Mouse (Mus musculus) forebrain, embryonic 11.5 days (tissue): ENCODE measurements around the gene Limch1. TPM values are rescaled to one million over a fixed set of nuclear protein-coding genes. Genes with fewer than 3 reads are reported as not detected.

Experiments used
- ATAC-seq: fragments of 200-750 bp; cut with Nextera tagmentation; replicated peaks from 2 replicates; pipeline ENCODE4 v1.8.0; 2017; ENCODE audit warnings: moderate TSS enrichment; ENCODE audit not compliant: low FRiP score
- DNase-seq: peaks from one replicate; pipeline ENCODE4 v3.0.0-alpha.2; 2017; ENCODE audit warnings: low spot score
- H3K27ac ChIP-seq: fragments of 300-500 bp; sonication (generic); 2 replicates; pipeline ENCODE4 v1.5.1; 2014; ENCODE audit warnings: low read depth, low read length
- H3K27me3 ChIP-seq: fragments of 300-500 bp; sonication (generic); 2 replicates; pipeline ENCODE4 v1.6.1; 2014; ENCODE audit warnings: mild to moderate bottlenecking, low read length, mixed read lengths; ENCODE audit not compliant: control insufficient read depth, insufficient read depth
- H3K36me3 ChIP-seq: fragments of 300-500 bp; sonication (generic); 2 replicates; pipeline ENCODE4 v1.6.1; 2014; ENCODE audit warnings: mild to moderate bottlenecking, low read length, moderate library complexity, mixed read lengths; ENCODE audit not compliant: control insufficient read depth, insufficient read depth
- H3K4me1 ChIP-seq: fragments of 300-500 bp; sonication (generic); replicated peaks from 2 replicates; pipeline ENCODE4 v1.6.1; 2014; ENCODE audit warnings: low read length, mixed read lengths; ENCODE audit not compliant: control insufficient read depth, insufficient read depth
- H3K4me2 ChIP-seq: fragments of 300-500 bp; sonication (generic); 2 replicates; pipeline ENCODE4 v1.6.1; 2014; ENCODE audit warnings: low read depth, mild to moderate bottlenecking, low read length, moderate library complexity, mixed read lengths; ENCODE audit not compliant: severe bottlenecking
- H3K4me3 ChIP-seq: fragments of 300-500 bp; sonication (generic); 2 replicates; pipeline ENCODE4 v1.5.1; 2014; ENCODE audit warnings: low read depth, low read length
- H3K9ac ChIP-seq: fragments of 300-500 bp; sonication (generic); 2 replicates; pipeline ENCODE4 v1.6.1; 2014; ENCODE audit warnings: low read length
- H3K9me3 ChIP-seq: fragments of 300-500 bp; sonication (generic); 2 replicates; pipeline ENCODE4 v1.6.1; 2016; ENCODE audit warnings: low read length, mixed read lengths; ENCODE audit not compliant: control insufficient read depth
- WGBS: fragments of 180-500 bp; shearing (Covaris S2); extraction: QIAGEN DNeasy Blood & Tissue Kit; methylation state at CpG from one replicate; pipeline ENCODE4 v1.1.7; 2014; 5-methylcytosine and 5-hydroxymethylcytosine counted together
- polyA plus RNA-seq: library from polyadenylated mRNA; unstranded; fragments of >200 nt; fragmentation: Nextera tagmentation; extraction: Ambion mirVana; gene quantifications from 2 replicates; pipeline ENCODE4 v1.2.1, GENCODE M21; 2014

The Limch1 gene
- polyA plus RNA-seq, 1 experiment from 2014 or later: 41.7 TPM

DNA sequence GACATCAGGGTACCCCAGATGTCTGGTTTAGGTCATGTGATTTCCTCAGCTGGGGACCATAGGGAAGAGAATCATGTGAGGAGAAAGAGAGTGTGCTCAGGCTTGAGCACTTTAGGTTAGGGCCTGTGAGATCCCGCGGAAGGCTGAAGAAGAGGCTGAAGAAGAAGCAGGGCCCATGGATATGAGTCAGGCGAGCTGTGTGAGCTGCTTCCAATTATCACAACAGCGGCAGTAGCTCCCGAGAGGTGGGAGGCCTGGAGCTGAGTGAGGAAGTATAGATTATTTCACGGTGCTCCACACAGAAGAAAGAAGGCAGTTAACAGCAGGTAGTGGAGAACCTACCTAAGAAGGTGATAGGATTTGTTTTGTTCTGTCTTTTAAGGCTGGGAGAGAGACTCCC lies 18.5 kb downstream of the Limch1 start:
- H3K4me3 ChIP-seq: no peak overlapping the region
- H3K9me3 ChIP-seq: no peaks in the 10 kb centered on the region
- no peak overlapping the region for H3K4me2 ChIP-seq
- H3K4me1 ChIP-seq: no peaks in the 10 kb centered on the region
- H3K27me3 ChIP-seq: no peaks in the 10 kb centered on the region
- no peak overlapping the region for H3K27ac ChIP-seq
- WGBS: 81% methylated on average over 6 of the region's 6 CpGs
- DNase-seq (no peak), ATAC-seq (no peak)
- no peak overlapping the region for H3K9ac ChIP-seq
- no peaks in the 10 kb centered on the region for H3K36me3 ChIP-seq

DNA sequence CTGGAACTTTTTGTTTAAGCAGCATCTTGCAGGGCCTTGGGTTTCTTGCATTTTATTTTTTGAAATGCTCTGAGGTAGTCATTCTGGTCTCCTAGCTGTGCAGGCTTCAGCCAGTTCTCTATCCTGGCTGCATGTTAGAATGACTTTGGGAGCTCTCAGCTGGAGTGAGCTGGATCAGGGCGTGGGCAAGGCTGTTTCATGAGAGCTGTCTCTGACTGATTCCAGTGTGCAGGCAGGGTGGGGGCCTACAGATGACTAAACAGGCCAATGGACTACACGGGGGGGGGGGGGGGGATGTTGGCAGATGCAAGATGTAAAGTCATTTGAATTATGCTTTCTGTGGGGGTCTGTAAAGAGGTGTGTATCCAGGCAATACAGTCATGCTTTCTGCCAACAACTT lies 20.3 kb downstream of the Limch1 start:
- H3K4me3 ChIP-seq: no peak overlapping the region
- 53% methylated on average over 2 of the region's 2 CpGs for WGBS
- no peak overlapping the region for H3K9ac ChIP-seq
- H3K27ac ChIP-seq: no peak overlapping the region
- H3K9me3 ChIP-seq: no peaks in the 10 kb centered on the region
- no peaks in the 10 kb centered on the region for H3K27me3 ChIP-seq
- no peak for DNase-seq
- H3K4me1 ChIP-seq: no peaks in the 10 kb centered on the region
- no peak overlapping the region for H3K4me2 ChIP-seq
- no peak for ATAC-seq
- H3K36me3 ChIP-seq: no peaks in the 10 kb centered on the region

DNA sequence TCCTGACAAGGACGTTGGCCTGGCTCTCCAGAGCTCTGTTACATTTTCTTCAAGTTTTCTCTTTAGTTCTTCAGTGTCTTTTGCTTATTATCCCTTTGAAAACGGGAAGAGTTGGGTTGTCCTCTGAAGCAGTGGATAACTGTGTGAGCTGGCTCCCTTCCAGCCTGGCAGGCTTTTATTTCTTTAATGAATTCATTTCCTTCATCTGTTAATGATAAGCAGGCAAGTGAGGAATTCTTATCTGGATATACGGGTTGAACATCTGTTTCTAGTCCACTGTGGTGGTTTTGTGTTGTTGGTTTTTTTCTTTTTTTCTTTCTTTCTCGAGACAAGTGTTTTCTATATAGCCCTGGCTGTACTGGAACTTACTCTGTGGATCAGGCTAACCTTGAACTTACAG lies 22.4 kb downstream of the Limch1 start:
- DNase-seq: no peak

DNA sequence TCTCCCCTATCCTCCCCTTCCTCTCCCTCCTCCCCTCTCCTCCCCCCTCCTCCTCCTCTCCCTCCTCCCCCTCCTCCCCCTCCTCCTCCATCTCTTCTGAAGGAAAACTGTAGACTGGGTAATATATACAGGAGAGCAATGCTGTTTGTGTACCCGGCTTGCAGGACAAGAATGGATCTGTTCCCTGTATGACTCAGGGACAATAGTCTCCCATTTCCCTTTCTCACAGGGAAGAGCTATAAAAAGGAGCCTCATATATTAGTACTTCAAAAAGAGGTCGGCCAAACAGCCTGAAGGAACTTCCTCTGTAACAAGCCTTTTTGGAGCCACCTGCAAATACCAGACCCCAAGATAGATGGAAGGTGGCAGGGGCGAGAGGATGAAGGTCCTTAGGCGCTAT lies 23.4 kb downstream of the Limch1 start:
- Histone ChIP-seq H3K9ac (no peak overlapping the region), H3K27me3 (no peaks in the 10 kb centered on the region), H3K4me2 (no peak overlapping the region), H3K9me3 (no peaks in the 10 kb centered on the region), H3K36me3 (no peaks in the 10 kb centered on the region), H3K27ac (no peak overlapping the region), H3K4me3 (no peak overlapping the region), H3K4me1 (peaks cover 2% of the 10 kb centered on the region; the same call in 1 of the 2 replicates)
- ATAC-seq: no peak
- DNase-seq: no peak
- WGBS: 71% methylated on average over 4 of the region's 4 CpGs

More for the DNA sequence above, 22.4 kb downstream of the Limch1 start:
- Histone ChIP-seq H3K9me3 (no peaks in the 10 kb centered on the region), H3K9ac (no peak overlapping the region), H3K4me2 (no peak overlapping the region), H3K4me3 (no peak overlapping the region), H3K4me1 (peaks cover 2% of the 10 kb centered on the region; the same call in 1 of the 2 replicates), H3K27me3 (no peaks in the 10 kb centered on the region), H3K36me3 (no peaks in the 10 kb centered on the region), H3K27ac (no peak overlapping the region)
- ATAC-seq: no peak
- WGBS: 55% methylated on average over 4 of the region's 4 CpGs

DNA sequence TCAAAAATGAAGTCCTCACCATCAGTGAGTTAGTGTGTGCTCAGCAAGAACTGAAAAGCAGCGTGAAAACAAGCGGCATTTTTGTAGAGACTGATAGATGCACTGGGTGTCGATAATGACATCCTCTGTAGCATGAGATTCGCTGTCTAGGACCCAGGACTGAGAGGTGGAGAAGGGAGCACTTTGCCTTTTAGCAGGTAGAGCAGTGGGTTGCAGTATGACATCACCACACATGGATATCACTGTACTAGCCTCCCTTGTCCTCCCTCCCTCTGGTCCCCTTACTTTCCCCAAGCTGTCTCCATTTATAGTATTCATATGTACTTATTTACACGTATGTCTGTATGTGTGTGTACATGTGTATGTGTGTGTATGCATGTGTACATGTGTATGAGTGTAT lies 23.9 kb downstream of the Limch1 start:
- Histone ChIP-seq H3K9me3 (no peaks in the 10 kb centered on the region), H3K4me3 (no peak overlapping the region), H3K4me2 (no peak overlapping the region), H3K4me1 (peaks cover 2% of the 10 kb centered on the region; the same call in 1 of the 2 replicates), H3K27me3 (no peaks in the 10 kb centered on the region), H3K27ac (no peak overlapping the region), H3K36me3 (no peaks in the 10 kb centered on the region), H3K9ac (no peak overlapping the region)
- WGBS: 92% methylated on average over 5 of the region's 5 CpGs
- no peak for ATAC-seq
- no peak for DNase-seq

DNA sequence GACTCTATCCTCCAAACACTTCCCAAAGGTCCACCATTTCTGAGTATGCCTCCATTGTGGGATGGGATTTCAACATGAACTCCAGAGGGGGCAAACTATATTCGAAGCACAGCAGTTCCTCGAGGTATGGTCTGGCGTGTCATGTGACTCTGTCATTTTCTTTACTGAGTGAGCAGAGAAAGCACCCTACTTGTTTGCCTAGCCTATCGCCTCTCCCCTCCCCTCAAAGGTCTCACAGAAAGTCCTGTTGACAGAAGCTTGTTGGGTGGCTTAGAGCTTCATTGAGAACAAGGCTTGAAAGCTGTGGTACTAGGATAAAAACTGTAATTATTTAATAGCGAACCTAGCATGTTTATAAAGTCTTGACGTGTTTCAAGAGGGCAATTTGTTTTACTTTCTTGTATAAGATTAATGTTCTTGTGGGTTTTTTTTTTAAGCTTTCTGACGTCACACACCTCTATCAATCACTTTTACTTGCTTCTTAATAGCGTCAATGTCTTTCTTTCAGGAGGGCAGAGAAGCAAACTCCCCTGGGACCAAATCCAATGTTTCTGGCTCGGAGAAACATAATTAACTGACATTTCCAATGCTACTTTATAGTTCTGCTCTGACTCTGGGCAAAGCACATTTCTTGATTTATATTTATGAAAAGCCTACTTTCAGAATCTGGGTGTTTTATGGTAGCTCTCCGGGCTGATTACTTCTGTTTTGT lies 32.5 kb downstream of the Limch1 start:
- Histone ChIP-seq H3K27me3 (no peaks in the 10 kb centered on the region), H3K36me3 (no peaks in the 10 kb centered on the region), H3K9ac (no peak overlapping the region), H3K4me2 (no peak overlapping the region), H3K27ac (no peak overlapping the region), H3K4me1 (no peaks in the 10 kb centered on the region), H3K9me3 (no peaks in the 10 kb centered on the region), H3K4me3 (no peak overlapping the region)
- ATAC-seq (no peak), DNase-seq (no peak)
- WGBS: 90% methylated on average over 10 of the region's 10 CpGs

DNA sequence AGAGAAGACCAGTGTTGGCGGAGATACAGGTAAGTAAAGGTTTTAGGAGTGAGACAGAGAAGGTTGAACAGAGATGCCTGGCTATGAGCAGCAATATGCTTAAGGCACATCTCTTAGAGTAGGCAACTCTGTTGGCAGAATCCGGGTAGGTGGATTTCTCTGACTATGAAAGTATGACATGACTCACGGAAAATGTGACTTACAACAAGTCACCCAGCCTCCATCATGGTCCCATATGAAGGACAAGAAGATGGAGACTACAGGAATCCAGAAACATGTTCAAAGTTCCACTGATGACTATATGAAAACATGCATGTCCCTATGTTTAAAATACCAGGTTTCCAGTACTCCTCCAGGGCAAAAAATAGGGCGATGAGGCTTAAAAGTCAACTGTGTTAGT lies 34.7 kb downstream of the Limch1 start:
- Histone ChIP-seq H3K27me3 (no peaks in the 10 kb centered on the region), H3K9me3 (no peaks in the 10 kb centered on the region), H3K9ac (no peak overlapping the region), H3K4me1 (no peaks in the 10 kb centered on the region), H3K4me2 (no peak overlapping the region), H3K27ac (no peak overlapping the region), H3K36me3 (no peaks in the 10 kb centered on the region), H3K4me3 (no peak overlapping the region)
- WGBS: 91% methylated on average over 4 of the region's 4 CpGs
- DNase-seq (no peak), ATAC-seq (no peak)

DNA sequence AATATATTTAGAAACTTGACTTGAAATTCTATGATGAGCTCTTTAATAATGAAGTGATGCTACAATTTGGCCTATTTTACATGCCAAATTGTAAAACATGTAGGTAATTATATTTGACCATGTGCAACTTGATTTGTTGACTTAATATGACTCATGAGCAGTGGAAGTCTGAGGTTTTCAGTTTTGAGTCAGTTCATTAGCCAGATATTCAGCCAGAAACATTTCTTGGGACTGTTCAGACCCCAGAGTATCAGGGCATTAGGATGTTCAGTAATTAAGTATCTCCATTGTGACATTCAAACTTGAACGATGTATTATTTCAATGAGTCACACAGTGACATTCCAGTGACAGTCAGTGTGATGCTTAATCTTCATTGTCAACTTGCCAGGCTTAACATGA lies 35.9 kb downstream of the Limch1 start:
- H3K9ac ChIP-seq: no peak overlapping the region
- no peak for DNase-seq
- no peaks in the 10 kb centered on the region for H3K4me1 ChIP-seq
- no peak overlapping the region for H3K4me2 ChIP-seq
- ATAC-seq: no peak
- no peaks in the 10 kb centered on the region for H3K36me3 ChIP-seq
- WGBS: 82% methylated on average over 1 of the region's 1 CpGs
- no peaks in the 10 kb centered on the region for H3K27me3 ChIP-seq
- no peaks in the 10 kb centered on the region for H3K9me3 ChIP-seq
- H3K4me3 ChIP-seq: no peak overlapping the region
- H3K27ac ChIP-seq: no peak overlapping the region

DNA sequence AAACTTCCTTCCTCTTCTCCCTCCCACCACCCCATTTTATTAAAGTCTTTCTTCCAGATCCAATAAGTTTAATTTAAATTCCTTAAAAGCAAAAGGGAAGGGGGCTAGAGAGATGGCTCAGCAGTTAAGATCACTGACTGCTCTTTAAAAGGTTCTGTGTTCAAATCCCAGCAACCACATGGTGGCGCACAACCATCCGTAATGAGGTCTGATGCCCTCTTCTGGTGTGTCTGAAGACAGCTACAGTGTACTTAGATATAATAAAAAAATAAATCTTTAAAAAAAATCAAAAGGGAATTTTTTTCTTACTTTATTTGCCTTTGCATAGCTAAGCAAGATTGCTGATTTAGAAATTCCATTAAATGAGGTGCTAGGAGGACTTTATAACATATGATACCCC lies 37.2 kb downstream of the Limch1 start:
- Histone ChIP-seq H3K9ac (no peak overlapping the region), H3K27me3 (no peaks in the 10 kb centered on the region), H3K9me3 (no peaks in the 10 kb centered on the region), H3K4me3 (no peak overlapping the region), H3K36me3 (no peaks in the 10 kb centered on the region), H3K4me1 (no peaks in the 10 kb centered on the region), H3K4me2 (no peak overlapping the region), H3K27ac (no peak overlapping the region)
- ATAC-seq (no peak), DNase-seq (no peak)
- WGBS: 92% methylated on average over 2 of the region's 2 CpGs
